Mouse (Mus musculus) embryonic facial prominence, embryonic 13.5 days (tissue): ENCODE measurements around the gene Tmem94. TPM values are rescaled to one million over a fixed set of nuclear protein-coding genes. Genes with fewer than 3 reads are reported as not detected.

Source experiments
- ATAC-seq: fragments of 200-750 bp; cut with Nextera tagmentation; 2 replicates; pipeline ENCODE4 v1.8.0; 2017; ENCODE audit warnings: low read depth; ENCODE audit not compliant: insufficient number of reproducible peaks, insufficient read depth, low FRiP score, low TSS enrichment
- H3K27ac ChIP-seq: fragments of 300-500 bp; sonication (generic); 2 replicates; pipeline ENCODE4 v1.5.1; 2015; ENCODE audit warnings: moderate library complexity, mild to moderate bottlenecking, inconsistent platforms
- H3K27me3 ChIP-seq: fragments of 300-500 bp; sonication (generic); 2 replicates; pipeline ENCODE4 v1.6.1; 2015; ENCODE audit warnings: mild to moderate bottlenecking, inconsistent platforms
- H3K36me3 ChIP-seq: fragments of 300-500 bp; sonication (generic); 2 replicates; pipeline ENCODE4 v1.6.1; 2015; ENCODE audit warnings: mild to moderate bottlenecking, inconsistent platforms
- H3K4me1 ChIP-seq: fragments of 300-500 bp; sonication (generic); 2 replicates; pipeline ENCODE4 v1.6.1; 2015; ENCODE audit warnings: inconsistent platforms
- H3K4me2 ChIP-seq: fragments of 300-500 bp; sonication (generic); 2 replicates; pipeline ENCODE4 v1.6.1; 2015; ENCODE audit warnings: moderate library complexity, mild to moderate bottlenecking, inconsistent platforms
- H3K4me3 ChIP-seq: fragments of 300-500 bp; sonication (generic); 2 replicates; pipeline ENCODE4 v1.5.1; 2015; ENCODE audit warnings: mild to moderate bottlenecking, inconsistent platforms
- H3K9ac ChIP-seq: fragments of 300-500 bp; sonication (generic); 2 replicates; pipeline ENCODE4 v1.6.1; 2015; ENCODE audit warnings: mild to moderate bottlenecking, inconsistent platforms
- H3K9me3 ChIP-seq: fragments of 300-500 bp; sonication (generic); 2 replicates; pipeline ENCODE4 v1.6.1; 2016; ENCODE audit warnings: inconsistent platforms
- WGBS: fragments of 180-500 bp; shearing (Covaris S2); methylation state at CpG from one replicate; pipeline ENCODE4 v1.1.7; 2015; ENCODE audit warnings: mixed read lengths; 5-methylcytosine and 5-hydroxymethylcytosine counted together
- polyA plus RNA-seq: library from polyadenylated mRNA; unstranded; fragments of >200 nt; fragmentation: Nextera tagmentation; extraction: Ambion mirVana; gene quantifications from 2 replicates; pipeline ENCODE4 v1.2.1, GENCODE M21; 2015

Gene Tmem94
- polyA plus RNA-seq, 1 experiment from 2014 or later, result 24.9 TPM

DNA sequence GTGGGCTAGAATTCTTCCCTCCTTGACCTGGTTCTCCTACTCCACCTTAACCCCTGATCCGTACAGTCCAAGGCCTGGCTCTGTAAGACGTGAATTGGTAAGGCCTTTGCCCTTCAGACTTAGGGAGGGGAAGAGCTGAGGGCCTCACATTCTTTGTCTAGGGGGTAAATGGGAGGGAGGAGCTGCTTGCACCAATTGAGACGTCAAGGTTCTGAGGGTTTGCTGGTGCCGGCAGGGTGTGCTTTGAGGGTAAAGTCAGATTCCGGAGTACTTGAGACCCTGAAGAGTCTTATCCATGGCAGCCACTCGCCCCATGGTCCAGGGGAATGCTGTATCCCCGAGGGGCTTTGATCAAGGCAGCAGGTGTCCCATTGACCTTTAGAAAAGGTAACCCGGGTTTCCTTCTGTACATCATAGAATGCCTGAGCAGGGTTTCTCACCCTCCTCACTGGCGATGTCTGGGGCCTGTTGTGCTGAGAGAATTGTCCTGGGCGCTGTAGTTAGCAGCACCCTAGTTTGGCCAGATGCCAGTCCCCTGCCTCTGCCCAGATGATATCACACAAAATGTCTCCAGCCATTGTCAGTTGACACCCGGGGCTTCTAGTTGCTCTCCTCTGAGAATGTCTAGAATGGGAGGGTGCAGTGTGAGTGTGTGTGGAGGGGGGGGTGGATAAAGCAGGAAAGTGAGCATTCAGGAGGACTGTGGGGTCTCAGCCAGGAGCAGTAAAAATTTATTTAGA, 71.6 kb downstream of the Tmem94 start:
- no peaks in the 10 kb centered on the region for H3K36me3 ChIP-seq
- H3K27ac ChIP-seq, result no peak overlapping the region
- peaks cover 50% of the 10 kb centered on the region for H3K4me1 ChIP-seq
- no peak for ATAC-seq
- H3K9me3 ChIP-seq, result no peaks in the 10 kb centered on the region
- no peak overlapping the region for H3K4me2 ChIP-seq
- WGBS, result 44% methylated on average over 11 of the region's 11 CpGs
- H3K27me3 ChIP-seq, result peaks cover 15% of the 10 kb centered on the region
- no peak overlapping the region for H3K9ac ChIP-seq
- no peak overlapping the region for H3K4me3 ChIP-seq

DNA sequence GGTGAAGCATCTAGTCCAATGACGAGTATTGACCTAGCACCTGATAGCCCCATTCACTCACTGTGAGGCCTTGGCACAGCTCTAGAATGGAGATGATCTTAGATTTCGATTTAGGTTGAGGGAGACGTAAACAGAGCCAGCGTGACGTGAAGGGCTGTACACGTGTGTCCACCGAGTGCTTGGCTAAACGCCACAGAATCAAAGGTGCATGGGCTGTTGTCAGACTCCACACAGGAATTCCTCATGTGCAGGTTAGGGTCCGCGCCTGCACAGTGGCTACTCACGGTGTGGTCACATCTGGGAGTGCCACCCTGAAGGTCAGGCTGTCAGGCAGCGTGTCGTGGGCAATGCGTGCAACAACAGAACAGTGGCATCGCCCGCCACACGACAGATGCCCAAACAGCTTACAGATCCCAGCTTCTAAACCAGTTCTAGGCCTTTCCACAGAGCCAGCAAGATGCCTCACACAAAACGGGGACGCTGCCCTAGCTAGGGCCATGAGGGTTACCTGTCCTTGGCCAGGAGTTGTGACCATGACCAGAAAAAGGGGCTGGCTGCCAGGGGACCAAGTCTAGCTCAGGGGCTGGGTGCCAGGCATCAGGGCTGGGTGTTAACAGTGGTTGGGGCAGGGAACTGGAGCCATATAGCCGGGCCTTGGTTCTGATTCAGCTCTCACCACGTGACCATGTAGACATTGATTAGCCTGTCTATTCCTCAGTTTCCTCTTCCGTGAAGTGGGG, 72.5 kb downstream of the Tmem94 start:
- H3K36me3 ChIP-seq, result no peaks in the 10 kb centered on the region
- H3K4me2 ChIP-seq, result no peak overlapping the region
- ATAC-seq, result no peak
- no peak overlapping the region for H3K4me3 ChIP-seq
- H3K4me1 ChIP-seq, result peaks cover 54% of the 10 kb centered on the region
- H3K9ac ChIP-seq, result no peak overlapping the region
- H3K27me3 ChIP-seq, result peaks cover 7% of the 10 kb centered on the region
- no peak overlapping the region for H3K27ac ChIP-seq
- 90% methylated on average over 22 of the region's 22 CpGs for WGBS
- H3K9me3 ChIP-seq, result no peaks in the 10 kb centered on the region

DNA sequence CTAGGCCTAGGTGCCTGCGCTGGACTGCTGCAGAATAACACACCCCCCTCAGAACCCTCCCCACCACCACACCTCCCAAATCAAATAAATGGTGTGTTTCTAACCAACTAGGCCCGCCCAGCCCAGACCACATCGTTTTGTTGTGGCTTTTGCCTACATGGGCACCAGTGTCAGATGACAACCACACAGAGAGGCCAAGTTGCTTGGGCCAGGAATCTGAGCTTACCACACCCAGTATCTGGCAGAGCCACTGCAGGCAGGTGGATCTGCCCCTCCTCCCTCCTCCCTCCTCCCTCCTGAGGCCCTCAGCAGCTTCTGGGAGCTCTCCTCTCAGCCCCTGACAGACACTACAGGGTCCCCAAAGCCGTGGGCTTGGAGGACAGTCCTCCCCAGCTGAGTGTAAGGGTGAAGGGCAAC, 73.7 kb downstream of the Tmem94 start:
- Histone ChIP-seq H3K4me2 (0 out of 2 replicates have a peak overlapping the region, but pooled peaks have one; percentile 14), H3K9me3 (no peaks in the 10 kb centered on the region), H3K27ac (peak overlapping the region; percentile 13; the same call in 1 of the 2 replicates), H3K27me3 (peaks cover 7% of the 10 kb centered on the region), H3K4me3 (no peak overlapping the region), H3K4me1 (peaks cover 50% of the 10 kb centered on the region), H3K9ac (no peak overlapping the region), H3K36me3 (no peaks in the 10 kb centered on the region)
- 15% methylated on average over 4 of the region's 4 CpGs for WGBS
- ATAC-seq, result peak; percentile 40; the same call in 1 of the 2 replicates

DNA sequence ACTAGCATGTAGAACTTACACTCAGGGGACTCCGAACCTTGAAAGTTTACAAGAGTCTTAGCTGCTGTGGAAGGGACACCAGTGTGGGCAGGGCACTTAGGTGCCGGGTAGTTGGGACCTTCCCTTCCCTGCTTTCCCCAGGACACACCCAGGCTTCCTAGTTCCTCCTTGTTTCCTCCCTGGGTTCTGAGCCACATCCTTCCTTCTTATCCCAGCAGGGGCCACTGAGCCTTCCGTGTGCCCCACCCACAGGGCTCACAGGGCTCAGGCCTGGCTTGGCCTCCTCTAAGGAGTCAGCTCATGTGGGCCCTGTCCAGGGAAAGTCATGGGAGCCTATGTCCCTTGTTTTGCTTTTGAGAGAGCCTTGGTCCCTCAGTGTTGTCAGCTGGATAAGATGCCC, 74.5 kb downstream of the Tmem94 start:
- ATAC-seq, result no peak
- H3K27me3 ChIP-seq, result peaks cover 7% of the 10 kb centered on the region
- 56% methylated on average over 3 of the region's 3 CpGs for WGBS
- no peak overlapping the region for H3K4me2 ChIP-seq
- H3K9ac ChIP-seq, result no peak overlapping the region
- H3K36me3 ChIP-seq, result no peaks in the 10 kb centered on the region
- peaks cover 53% of the 10 kb centered on the region for H3K4me1 ChIP-seq
- no peaks in the 10 kb centered on the region for H3K9me3 ChIP-seq
- H3K27ac ChIP-seq, result 0 out of 2 replicates have a peak overlapping the region, but pooled peaks have one; percentile 12
- H3K4me3 ChIP-seq, result no peak overlapping the region

DNA sequence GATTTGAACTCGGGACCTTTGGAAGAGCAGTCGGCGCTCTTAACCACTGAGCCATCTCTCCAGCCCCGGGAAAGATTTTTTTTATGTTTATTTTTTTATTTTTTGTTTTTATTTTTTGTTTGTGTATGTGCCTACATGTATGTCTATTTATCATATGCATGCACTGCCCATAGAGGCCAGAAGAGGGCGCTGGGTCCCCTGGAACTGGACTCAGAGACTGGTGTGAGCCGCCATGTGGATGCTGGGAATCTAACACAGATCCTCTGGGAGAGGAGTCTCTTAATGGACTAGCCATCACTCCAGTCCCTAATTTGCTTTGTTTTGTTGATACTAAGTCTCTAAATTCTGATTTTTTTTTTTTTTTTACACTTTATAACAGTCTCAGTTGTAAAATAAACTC, 75.8 kb downstream of the Tmem94 start:
- Histone ChIP-seq H3K36me3 (peaks cover 9% of the 10 kb centered on the region; the same call in 1 of the 2 replicates), H3K27me3 (peaks cover 3% of the 10 kb centered on the region; the same call in 1 of the 2 replicates), H3K4me2 (no peak overlapping the region), H3K9ac (no peak overlapping the region), H3K9me3 (no peaks in the 10 kb centered on the region), H3K4me1 (peaks cover 50% of the 10 kb centered on the region), H3K4me3 (no peak overlapping the region), H3K27ac (no peak overlapping the region)
- 87% methylated on average over 6 of the region's 6 CpGs for WGBS
- no peak for ATAC-seq

DNA sequence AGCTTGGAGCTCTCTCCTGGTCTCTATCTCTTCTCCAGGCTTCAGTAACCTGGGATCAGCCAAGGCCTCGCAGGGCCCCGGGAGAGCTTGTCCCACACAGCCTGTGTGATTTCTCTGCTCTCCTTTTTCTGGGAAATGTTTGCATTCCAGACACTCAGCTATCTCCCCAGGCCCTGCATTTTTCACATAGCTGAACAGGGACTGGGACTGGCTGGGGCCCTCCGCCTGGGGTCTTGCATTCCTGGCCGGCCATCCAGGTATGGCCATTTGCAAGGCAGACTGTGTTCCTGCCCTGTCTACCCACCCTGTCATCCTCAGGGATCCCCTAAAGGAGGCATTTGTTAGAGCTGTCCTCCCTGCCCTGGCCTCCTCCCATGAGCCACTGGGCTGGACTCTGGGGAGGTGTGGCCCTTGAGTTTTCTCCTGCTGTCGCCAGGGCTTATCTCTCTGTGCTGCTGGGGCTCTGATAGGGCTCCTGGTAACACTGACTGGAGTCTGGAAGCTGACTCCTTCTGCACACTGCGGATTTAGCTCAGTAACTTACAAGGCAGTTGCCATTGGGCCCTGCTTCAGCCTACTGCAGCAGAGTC, 76.8 kb downstream of the Tmem94 start:
- 17% methylated on average over 6 of the region's 6 CpGs for WGBS
- H3K27me3 ChIP-seq, result no peaks in the 10 kb centered on the region
- H3K9me3 ChIP-seq, result no peaks in the 10 kb centered on the region
- ATAC-seq, result no peak
- H3K36me3 ChIP-seq, result peaks cover 9% of the 10 kb centered on the region; the same call in 1 of the 2 replicates
- H3K4me3 ChIP-seq, result no peak overlapping the region
- peaks cover 47% of the 10 kb centered on the region for H3K4me1 ChIP-seq
- peak overlapping the region; percentile 83 for H3K27ac ChIP-seq
- H3K4me2 ChIP-seq, result no peak overlapping the region; the same call in 1 of the 2 replicates
- no peak overlapping the region; the same call in 1 of the 2 replicates for H3K9ac ChIP-seq

DNA sequence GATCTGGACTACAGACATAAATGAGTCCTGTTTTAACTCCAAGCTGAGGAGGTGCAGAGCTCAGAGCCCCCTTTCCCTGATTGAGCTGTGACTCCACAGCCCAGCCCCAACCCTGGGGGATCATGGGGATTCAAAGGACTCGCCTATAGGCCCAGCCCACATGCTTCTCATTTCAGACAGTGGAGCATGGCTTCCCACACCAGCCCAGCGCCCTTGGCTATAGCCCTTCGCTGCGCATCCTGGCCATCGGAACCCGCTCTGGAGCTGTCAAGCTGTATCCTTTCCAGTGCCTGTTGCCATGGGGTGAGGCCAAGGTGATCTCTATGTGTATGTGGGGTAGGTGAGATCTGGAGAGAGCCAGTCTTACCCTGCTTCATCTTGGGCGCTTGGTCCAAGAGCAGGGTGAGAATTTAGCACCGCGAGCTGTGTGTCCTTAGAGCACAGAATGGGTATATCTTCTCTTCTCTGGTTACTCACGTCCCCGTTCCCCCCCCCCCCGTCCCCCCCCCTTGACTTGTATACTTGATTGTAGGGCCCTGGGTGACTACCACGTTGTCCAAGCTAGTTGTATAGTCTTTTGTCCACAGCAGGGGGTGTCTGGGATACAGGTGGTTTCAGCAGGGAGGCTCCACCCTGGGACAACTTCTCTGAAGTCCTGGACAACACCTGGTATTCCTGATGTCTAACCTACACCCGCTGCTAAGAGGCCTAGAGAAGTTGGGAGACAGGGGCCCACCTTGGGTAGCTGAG, 78.1 kb downstream of the Tmem94 start:
- WGBS, result 68% methylated on average over 14 of the region's 14 CpGs
- peaks cover 9% of the 10 kb centered on the region; the same call in 1 of the 2 replicates for H3K36me3 ChIP-seq
- no peak overlapping the region for H3K27ac ChIP-seq
- H3K9ac ChIP-seq, result no peak overlapping the region
- H3K27me3 ChIP-seq, result no peaks in the 10 kb centered on the region
- no peak overlapping the region for H3K4me2 ChIP-seq
- H3K4me3 ChIP-seq, result no peak overlapping the region
- H3K4me1 ChIP-seq, result peaks cover 45% of the 10 kb centered on the region
- no peak for ATAC-seq
- no peaks in the 10 kb centered on the region for H3K9me3 ChIP-seq

DNA sequence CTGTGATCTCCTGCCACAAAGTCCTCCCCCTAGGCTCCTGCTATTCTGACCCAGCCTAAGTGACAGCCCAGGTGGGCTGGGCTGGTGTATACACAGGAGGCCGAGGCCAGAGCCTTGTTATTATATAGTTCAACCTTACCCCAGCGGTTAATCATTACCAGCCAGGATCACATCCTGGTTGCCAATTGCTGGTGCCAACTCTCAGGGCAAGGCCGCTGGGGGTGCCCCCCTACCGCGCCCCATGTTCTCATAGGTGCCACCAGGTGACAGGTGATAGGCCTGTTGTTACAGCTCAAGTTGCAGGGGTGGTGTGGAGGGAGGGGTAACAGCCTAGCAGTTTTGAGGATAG, 78.6 kb downstream of the Tmem94 start:
- Histone ChIP-seq H3K4me2 (no peak overlapping the region), H3K36me3 (peaks cover 9% of the 10 kb centered on the region; the same call in 1 of the 2 replicates), H3K9ac (no peak overlapping the region), H3K27ac (no peak overlapping the region), H3K4me1 (peaks cover 40% of the 10 kb centered on the region), H3K27me3 (no peaks in the 10 kb centered on the region), H3K9me3 (no peaks in the 10 kb centered on the region), H3K4me3 (no peak overlapping the region)
- 82% methylated on average over 5 of the region's 5 CpGs for WGBS
- ATAC-seq, result no peak

DNA sequence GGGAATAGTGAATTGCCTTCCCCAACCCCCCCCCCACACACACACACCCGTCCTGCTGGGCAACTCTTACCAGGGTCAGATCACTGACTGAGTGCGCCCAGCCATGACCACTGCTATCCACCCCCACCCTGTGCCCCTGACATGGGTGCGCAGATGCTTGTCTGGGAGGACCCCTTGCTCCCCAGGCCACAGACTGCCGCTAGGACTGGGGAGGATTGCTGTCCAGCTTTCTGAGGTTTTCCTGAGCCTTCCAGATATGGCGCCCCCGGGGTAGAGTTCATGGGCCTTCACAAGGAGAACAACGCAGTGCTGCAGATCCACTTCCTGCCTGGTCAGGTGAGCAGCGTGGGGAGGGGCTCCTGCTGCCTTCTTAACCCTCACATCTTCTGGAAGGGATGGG, 79.0 kb downstream of the Tmem94 start:
- Histone ChIP-seq H3K4me1 (peaks cover 36% of the 10 kb centered on the region), H3K9me3 (no peaks in the 10 kb centered on the region), H3K4me2 (no peak overlapping the region), H3K27me3 (no peaks in the 10 kb centered on the region), H3K9ac (no peak overlapping the region), H3K27ac (no peak overlapping the region), H3K4me3 (no peak overlapping the region), H3K36me3 (peaks cover 9% of the 10 kb centered on the region; the same call in 1 of the 2 replicates)
- ATAC-seq, result no peak
- 53% methylated on average over 8 of the region's 8 CpGs for WGBS

DNA sequence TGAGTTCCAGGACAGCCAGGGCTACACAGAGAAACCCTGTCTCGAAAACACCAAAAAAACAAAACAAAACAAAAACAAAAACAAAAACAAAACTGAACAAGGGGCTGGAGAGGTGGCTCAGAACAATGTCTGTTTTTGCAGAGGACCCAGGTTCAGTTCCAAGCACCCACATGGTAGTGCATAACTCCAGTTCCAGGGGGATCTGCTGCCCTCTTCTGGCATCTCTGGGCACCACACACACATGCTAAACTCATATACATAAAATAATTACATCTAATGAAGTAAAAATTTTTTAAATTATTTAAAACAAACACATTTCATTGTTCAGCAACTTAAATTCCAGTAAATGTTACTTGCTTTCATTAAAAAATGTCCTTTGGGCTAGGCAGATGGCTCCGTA, 80.6 kb downstream of the Tmem94 start:
- 94% methylated on average over 2 of the region's 2 CpGs for WGBS
- Histone ChIP-seq H3K36me3 (peaks cover 13% of the 10 kb centered on the region; the same call in 1 of the 2 replicates), H3K9me3 (no peaks in the 10 kb centered on the region), H3K4me1 (peaks cover 27% of the 10 kb centered on the region), H3K9ac (no peak overlapping the region), H3K4me3 (no peak overlapping the region), H3K27me3 (no peaks in the 10 kb centered on the region), H3K27ac (no peak overlapping the region), H3K4me2 (no peak overlapping the region)
- no peak for ATAC-seq
